Mouse (Mus musculus): Measurements from ENCODE around the gene Nt5c. TPM values are rescaled to one million over a fixed set of nuclear protein-coding genes. Genes with fewer than 3 reads are reported as not detected.
A peak's percentile ranks its signal among the peaks of the same experiment; 100 is the strongest.
"Not testable (repeated sequence)": the region's sequence is repeated elsewhere in the genome, so short reads cannot be mapped to it uniquely, and the experiment has no call there.

Gene Nt5c
- 64.1 and 65.0 TPM in 2 replicates for total RNA-seq (2015)
- total RNA-seq (2017) = 105 and 112 TPM in 2 replicates

DNA sequence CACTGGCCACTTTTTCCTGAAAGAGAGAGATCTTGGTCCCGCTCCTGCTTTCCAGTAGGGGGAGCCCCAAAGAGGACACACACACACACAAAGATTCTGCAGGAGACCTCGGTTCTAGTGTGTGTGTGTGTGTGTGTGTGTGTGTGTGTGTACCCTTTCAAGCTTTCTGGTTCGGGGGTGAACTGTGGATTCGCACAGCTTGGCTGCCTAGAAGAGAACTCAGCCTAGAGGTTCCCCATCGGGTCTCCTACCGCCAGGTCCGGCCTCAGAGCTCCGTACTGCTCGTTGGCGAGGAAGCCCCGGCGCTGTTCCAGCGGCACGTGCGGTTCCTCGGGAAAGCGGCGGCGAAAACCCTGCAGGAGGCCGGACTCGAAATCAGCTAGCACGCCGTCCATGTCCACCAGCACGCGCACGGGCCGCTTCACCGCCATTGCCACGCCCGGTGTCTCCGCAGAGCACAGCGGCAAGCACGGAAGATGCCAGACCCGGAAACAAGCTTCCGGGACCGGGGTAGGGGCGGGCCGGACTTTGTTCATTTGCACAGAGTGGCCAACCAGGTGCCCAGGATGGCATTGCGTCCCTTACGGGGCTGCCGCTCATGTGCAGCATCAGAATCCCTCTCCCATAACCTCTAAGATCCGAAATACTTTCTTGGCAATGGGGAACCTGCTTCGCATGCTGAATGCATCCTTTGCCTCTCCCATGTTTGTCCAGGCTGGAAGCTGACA is at the start of gene Nt5c:
Gene Nt5c, minus strand, starts transcription at position 507 of the 728 bp plus-strand sequence.
- peak; percentile 94 for ATAC-seq (replicated peaks; ENCODE audit: poor library complexity)

DNA sequence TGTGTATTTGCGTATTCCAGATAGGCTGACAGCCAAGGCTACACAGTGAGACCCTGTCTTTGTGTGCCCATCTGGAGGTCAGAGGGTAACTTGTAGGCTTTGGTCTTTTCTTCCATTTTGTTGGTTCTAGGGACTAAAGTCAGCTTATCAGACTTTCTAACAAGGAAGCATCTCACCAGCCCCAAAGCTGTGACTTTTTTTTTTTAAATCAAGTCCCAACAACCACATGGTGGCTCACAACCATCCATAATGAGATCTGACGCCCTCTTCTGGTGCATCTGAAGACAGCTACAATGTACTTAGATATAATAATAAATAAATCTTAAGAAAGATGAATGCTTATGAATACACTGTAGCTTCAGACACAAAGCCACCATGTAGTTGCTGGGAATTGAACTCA is 46.4 kb upstream of the Nt5c start:
- ATAC-seq (replicated peaks; ENCODE audit: poor library complexity) = peak; percentile 15; the same call in 1 of the 2 replicates

DNA sequence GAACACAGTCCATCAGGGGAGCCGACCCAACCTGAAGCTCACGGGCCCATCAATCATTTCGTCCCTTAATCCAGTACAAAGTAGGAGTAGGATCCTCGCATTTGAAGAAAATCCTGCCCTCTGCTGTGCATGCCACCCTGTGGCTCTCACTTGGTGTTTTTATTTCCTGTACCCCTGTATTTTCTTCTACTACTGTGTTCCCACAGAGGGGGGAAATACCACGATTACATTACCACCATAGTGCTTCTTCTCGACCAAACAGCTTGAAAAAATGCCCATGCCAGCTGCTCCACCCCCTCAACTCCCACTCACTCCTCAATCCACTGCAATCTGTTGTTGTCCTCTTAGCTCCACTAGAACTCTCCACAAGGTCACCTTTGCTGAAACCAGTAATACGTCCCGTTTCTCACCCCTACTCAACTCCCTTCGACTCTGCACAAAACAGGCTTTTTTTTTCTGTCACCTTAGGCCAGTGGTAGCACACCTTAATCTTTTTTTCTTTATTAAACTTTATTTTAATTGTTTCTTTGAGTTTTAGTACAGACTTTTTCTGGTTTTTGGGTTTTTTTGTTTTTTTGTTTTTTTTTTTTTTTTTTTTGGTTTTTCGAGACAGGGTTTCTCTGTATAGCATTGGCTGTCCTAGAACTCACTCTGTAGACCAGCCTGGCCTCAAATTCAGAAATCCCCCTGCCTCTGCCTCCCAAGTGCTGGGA is 45.4 kb upstream of the Nt5c start:
- ATAC-seq (replicated peaks; ENCODE audit: poor library complexity) = no peak

DNA sequence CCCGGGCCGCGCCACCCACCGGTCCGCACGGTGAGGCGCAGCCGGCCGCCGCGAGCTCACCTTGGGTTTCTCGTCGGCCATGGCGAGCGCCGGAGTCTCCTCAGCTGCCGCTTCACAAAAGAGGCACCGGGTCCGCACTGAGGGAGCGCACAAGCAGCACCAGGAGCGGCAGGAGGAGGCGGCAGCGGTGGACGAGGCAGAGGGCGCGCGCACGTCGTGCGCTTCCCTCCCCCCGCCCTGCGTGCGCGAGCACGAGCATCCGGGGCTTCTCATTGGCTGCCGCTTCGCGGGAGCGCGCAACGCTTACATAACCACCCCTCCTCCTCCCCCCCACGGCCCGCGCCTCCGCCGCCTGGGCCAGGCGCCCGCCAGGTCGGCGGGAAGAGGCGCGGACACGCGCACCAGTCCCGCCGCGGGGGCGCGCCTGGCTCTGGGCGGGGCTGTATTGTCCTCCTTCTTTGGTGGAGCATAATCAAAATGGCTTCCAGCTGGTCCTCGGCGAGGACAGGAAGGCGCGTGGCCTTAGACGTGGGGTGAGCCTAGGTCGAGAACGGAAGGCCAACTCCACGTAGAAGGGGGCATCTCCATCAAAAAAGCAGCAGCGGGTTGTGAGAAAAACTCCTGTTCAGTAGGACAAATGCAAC is 44.5 kb upstream of the Nt5c start, which contains the start of gene Sumo2:
Gene Sumo2, minus strand, starts transcription at position 239 of the 644 bp plus-strand sequence.
- ATAC-seq (replicated peaks; ENCODE audit: poor library complexity) = peak; percentile 96

DNA sequence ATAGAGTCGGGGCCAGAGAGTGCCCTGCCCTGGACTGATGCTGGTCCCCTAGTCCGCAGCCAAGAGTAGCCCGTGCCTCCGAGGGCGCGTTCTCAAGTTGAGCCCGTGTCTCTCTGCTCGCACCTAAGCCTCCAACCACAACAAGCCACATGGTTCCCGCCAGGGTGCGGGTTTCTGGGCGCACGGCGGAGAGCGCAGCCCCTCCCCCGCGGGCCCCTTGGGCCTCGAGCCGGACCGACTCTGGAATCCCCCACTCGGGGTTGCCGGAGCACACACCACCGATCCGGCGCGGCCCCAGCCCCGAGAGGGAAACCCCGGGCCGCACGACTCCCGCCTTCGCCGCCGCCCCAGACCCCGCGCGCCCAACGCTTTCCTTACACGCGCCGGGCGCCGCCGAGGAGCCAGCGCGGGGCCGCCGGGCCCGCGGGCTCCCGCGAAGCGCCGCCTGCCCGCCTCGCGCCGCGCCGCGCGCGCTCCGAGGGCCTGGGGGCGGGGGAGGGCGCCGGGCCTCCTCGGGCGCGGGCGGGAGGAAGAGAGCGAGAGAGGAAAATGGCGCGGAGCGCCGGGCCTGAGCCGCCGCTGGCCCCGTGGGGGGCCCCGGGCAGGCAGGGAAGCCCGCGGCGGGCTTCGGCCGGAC is 43.9 kb upstream of the Nt5c start:
- ATAC-seq (replicated peaks; ENCODE audit: poor library complexity) = peak; percentile 25

DNA sequence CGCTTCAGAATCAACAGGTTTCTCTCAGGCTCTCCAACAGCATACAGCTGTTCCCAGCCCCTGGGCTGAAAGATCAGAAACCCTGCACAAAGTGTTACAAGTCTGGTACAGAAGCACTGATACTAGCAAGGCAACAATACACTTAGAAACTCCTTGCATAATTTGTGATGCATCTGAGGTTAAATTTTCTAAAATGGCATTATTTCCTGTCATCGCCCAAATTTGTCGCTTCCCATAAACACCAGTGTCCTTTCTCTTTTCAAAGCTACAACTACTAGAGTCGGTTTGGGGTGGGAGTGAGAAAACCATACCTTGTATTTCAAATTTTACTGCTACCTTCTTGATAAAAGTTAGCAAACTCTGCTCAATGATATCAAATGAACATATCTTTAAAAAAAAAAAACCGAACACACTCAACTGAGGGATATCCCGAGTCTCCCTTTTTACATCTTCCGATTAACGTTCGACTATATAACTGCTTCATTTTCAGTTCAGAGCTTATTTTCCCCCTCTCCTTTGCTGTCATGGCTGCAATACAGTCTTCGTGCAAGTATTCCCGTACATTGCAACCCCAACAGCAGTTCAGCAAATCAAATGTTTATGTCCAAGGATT is 43.2 kb upstream of the Nt5c start:
- ATAC-seq (replicated peaks; ENCODE audit: poor library complexity) = no peak

DNA sequence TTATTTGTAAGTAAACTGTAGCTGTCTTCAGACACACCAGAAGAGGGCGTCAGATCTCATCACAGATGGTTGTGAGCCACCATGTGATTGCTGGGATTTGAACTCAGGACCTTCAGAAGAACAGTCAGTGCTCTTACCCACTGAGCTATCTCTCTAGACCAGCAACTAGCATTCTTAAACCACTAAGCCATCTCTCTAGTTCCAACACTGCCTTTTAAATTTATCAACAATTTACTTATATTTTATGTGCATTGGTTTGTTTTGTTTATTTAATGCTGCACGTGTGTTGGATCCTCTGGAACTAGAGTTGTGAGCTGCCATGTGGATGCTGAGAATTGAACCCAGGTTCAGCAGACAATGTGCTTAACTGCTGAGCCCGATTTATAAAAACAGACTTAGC is 34.8 kb upstream of the Nt5c start:
- not testable (repeated sequence) for ATAC-seq (replicated peaks; ENCODE audit: poor library complexity)

DNA sequence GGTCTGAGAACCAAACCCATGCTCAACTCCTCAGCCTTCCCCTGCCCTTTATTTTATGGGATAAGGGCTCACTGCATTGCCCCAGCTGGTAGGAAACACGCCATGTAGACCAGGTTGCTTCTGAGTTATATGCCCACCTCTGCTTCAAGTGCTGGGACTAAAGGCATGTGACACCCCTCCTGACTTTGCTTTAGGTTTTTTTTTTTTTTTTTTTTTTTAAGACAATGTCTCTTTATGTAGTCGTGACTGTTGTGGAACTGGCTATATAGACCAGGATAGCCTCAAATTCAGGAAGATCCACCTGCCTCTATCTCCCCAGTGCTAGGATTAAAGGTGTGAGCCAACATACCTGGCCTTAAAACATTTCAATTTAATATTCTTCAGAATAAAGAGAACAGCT is 31.0 kb upstream of the Nt5c start:
- ATAC-seq (replicated peaks; ENCODE audit: poor library complexity) = no peak

DNA sequence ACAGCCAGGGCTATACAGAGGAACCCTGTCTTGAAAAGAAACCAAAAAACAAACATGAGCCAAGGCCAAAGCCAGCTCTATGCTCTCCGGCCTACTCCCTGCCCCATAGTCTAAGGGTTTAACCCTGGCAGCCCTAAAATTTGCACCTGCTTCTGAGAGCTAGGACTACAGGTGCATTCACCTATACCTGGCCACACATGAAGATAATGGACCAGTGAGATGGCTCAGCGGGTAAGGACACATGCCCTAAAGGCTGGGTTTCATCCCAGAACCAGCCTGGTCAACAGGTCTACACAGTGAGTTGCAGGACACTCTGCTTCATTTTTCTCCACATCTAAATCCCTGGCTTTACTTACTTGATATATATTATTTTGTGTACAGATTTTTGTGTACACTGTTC is 30.6 kb upstream of the Nt5c start:
- ATAC-seq (replicated peaks; ENCODE audit: poor library complexity) = no peak

DNA sequence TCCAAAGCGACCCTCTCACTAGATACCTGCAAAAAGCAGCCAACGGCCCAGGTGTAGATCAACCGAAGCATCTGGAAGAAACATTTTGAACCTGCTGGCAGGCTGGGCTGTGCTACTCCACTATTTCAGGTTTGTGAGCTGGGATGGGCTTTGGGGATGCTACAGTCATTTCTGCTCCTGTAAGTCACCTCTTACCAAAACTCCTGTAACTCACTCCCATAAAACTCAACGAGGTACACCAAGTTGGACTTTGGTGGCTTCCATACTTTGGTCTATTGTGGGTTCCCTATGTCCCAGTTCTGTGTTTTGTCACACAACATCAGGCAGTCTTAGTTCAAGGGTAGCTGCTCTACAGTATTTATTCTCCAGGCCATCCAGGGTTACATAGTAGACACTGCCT is 29.4 kb upstream of the Nt5c start:
- ATAC-seq (replicated peaks; ENCODE audit: poor library complexity) = no peak

DNA sequence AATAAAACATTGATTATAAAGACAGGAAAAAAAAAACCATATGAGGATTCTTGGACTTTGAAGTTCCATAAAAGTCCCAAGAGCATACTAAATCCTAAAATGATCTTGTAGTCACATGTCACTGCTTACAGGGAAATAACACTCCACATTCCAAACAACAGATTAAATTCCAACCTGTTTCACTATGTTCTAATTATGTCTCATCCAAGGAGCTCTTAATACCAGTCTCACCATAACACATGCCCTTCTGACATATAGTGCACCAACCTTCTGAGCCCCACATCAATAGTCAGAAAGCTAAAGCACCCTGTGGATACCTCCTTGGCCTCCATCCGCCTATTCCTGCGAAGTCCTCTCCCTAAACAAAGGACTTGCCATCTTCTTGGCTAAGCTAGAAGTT is 28.6 kb upstream of the Nt5c start:
- no peak for ATAC-seq (replicated peaks; ENCODE audit: poor library complexity)

DNA sequence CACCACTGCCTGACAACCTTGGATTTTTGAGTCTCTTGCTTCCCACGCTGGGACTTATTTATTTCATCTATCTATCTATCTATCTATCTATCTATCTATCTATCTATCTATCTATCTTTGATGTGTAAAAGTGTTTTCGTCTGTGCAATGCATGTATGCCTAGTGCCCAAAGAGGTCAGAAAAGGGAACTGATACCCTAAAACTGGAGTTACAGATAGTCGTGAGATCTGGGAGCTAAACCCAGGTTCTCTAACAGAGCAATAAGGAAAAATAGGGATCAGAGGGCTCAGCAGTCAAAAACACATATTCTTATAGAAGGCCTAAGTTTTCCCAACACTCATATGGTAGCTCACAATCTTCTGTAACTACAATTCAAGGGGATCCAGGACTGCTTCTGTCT is 27.9 kb upstream of the Nt5c start:
- no peak for ATAC-seq (replicated peaks; ENCODE audit: poor library complexity)

DNA sequence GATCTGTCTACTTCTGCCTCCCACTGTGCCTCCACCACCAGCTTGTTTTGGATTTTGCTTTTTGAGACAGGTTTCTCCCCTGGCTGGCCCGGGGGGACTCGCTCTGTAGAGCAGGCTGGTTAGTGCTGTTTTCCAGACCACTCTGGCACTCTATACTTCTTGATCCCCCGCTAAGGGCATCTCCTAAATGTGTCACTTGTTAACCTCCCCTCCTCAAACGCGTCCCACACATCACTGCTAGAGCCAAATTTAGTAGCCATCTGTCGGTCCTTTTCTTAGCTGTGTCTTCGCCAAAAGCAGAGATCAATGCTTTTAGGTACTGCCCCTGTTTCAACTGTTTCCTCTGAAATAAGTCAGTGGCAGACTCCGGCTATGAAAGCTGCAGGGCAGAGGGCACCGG is 27.0 kb upstream of the Nt5c start:
- no peak for ATAC-seq (replicated peaks; ENCODE audit: poor library complexity)

DNA sequence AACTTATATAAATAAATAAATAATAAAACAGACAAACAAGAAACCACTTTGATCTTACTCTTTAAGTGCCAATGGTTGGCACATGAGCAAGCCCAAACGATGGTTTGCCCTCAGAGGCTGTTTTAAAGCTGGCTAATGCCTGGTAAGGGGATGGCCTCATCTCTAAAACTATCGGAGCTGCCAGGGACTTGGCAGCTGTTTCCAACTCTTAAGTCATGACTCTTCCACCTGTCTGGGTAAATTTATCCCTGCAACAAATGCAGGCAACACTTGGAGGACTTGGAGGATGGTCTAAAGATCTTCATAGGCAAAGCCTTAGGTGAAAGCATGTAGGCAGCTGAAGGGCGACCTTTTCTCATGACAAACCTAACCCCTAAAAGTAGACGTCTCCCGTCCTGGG is 25.3 kb upstream of the Nt5c start:
- no peak for ATAC-seq (replicated peaks; ENCODE audit: poor library complexity)

DNA sequence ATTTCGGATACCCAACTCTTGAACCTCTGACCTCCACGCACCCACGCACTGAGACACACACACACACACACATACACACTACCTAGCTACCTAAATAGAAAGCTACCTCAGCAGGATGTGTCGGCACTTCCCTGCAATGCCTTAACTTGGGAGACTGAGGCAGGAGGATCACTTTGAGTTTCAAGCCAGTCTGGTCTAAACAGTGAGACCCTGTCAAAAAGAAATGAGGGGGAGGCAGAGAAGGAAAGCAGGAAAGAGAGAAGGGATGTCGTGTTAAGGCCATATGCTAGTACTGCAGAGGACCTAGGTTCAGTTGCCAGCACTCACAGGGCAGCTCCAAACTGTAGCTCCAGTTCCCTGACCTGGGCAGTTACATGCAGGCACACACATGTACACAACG is 23.4 kb upstream of the Nt5c start:
- no peak for ATAC-seq (replicated peaks; ENCODE audit: poor library complexity)

DNA sequence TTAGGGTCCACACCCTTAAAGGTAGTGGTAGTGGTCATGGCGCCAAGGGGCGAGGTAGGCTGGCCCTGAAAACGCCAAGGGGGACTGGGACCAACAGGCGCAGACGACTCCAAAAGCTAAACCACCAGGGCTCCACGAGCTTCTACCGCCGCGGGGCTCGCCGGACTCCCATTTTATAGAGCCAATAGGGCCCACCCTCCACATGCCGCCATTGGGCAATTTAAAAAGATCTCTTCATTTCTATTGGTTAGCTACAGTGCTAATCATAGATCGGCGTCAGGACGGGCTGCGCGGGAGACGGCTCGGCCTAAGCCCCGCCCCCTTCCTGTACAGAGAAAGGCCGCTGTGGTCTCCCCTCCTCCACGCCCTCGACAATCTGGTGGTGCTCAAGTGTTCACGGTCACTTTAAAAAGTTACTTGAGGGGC is 22.6 kb upstream of the Nt5c start, which contains the start of gene Jpt1:
Gene Jpt1, minus strand, starts transcription at position 150 of the 426 bp plus-strand sequence.
- ATAC-seq (replicated peaks; ENCODE audit: poor library complexity) = peak; percentile 79

DNA sequence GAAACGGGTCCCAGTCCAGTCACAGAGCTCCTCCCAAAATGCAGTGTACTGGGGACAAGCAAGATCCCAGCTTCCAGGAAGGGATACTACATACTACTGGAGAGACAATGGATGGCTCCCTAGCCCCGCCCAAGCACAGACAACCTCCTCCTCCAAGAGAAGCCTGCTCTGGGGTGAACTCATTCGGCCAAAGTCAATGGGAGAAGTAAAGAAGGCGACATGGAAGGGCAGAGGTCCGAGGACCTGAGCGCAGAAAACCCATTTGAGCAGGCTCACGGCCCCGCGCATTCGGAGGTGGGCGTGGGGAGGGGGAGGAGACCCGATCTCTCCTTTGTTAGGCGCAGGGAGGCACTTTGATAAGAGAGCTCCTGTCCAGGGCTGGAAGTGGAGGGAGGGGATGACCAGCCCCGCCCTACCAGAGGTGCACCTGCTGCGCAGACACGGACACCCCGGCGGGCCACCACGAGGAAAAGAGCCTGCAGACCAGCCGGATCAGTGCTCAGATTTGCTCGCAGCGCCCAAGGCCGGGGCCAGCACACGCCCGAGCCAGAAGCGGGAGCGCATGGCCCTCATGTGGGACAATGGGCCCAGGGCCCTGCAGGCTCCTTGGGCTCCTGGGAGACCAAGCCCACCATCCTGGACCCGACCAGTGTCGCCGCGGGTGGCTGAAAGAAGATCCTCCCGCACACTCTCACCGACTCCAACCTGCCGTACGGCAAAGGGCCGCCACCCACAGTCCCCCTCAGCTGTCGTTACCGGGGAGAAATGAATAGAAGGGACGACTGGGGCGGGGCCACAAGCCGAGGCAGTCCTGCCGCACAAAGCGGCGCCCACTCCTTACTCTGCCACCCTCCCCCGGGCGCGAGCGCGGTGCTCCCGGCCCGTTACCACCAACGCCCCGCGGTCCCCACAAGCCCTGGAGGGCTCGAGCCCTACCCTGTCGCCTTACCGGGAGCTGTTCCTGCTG is 21.9 kb upstream of the Nt5c start:
- ATAC-seq (replicated peaks; ENCODE audit: poor library complexity) = peak; percentile 7

DNA sequence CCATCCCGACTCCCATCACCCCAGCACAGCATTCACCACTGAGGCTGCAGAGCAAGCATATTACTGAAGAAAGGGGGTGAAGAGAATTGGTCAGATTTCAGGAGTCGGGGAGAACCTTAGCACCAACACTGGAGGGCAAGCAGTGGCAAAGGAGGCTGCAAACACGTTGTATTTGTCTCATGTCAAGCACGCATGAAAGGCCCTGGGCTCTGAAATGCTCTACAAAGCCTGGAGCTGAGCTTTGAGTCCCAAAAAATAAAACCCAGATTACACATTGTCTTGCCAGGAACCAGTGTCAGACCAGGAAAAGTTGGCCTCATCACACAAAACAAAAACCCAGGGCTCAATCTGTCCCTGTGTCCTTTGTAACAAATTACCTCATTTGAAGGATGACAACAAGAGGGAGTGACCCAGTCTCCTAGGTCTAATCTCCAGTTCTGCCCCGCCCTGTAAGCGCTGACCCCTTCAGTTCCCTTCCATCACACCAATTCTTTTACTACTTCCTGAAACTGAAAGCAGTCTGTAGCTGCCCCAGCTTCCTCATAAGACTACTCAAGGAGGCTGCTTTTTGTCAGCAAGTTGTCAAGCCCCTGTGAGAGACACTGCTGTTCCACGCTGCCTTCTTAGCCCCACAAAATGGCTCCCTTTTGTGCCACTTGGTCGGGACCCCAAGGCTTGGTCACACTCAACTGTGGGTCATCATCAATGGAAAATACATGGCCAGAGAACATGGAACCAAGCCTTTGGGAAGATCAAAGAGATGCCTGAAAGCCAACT is 20.9 kb upstream of the Nt5c start:
- ATAC-seq (replicated peaks; ENCODE audit: poor library complexity) = peak; percentile 15

DNA sequence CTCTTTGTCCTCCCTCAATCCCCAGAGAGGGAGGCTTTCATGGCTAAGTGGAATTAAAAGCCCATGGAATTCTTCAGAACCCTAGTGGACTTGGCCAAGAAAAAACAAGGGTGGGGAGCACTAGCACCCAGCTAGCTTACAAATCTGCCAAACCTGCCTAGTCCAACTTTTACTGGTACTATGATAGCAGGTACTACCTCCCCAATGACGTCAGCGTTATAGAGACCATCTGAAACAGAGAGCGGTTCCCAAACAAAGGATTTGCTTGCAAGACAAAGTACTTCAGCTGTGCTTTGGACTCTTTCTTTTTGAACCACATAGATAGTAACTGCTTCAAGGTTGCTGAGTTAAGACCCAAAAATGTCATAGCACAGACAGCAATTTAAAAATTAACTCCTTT is 20.3 kb upstream of the Nt5c start:
- no peak for ATAC-seq (replicated peaks; ENCODE audit: poor library complexity)

Data from megakaryocyte progenitor cell, adult 5-6 weeks (primary cell).